Mouse (Mus musculus) B cell, adult 67 days (primary cell): ENCODE measurements around the gene Krtap22-2. TPM values are rescaled to one million over a fixed set of nuclear protein-coding genes. Genes with fewer than 3 reads are reported as not detected.

Source experiments
- total RNA-seq, 2 experiments: library from RNA; stranded (reverse); gene quantifications; 4 replicates each; pipeline ENCODE4 v1.2.4; 2023

Krtap22-2 gene
- total RNA-seq, result not detected

DNA sequence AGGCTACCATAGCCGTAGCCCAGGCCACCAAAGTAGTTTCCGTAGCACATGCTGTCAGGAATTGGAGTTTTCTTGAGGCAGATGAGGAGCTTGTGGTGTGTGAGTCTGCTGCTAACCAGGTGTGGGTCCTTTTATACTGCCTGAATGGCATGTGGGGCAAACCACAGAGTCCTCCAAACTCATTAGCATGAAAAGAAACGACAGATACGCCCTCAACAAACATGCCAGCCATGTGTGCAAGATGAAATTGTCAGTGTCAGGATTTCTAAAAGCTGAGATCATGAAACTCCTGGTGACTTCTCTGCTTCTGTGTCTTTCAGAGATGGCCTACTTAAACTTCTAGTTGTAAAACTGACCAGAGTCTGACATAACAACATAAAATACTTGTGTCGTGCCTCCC, at the start of gene Krtap22-2:
Gene Krtap22-2, minus strand, starts transcription at position 101 of the 400 bp plus-strand sequence.

DNA sequence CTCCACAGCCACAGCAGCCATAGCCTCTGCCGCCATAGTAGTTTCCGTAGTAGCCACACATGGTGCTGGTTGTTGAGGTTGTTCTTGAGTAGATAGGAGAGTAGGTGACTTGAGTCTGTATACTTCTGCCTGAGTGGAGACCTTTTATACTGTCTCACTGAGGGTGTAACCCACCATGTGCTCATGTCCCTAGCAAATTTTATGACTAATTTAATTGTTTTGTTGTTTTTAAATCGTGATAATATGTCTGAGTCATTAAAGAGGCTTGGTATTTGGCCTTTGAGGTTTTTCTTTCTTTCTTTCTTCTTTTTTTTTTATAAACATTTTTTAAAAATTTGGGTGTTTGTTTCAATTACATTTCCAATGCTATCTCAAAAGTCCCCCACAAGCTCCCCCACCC, 37.2 kb upstream of the Krtap22-2 start, which contains the start of gene Krtap6-5:
Gene Krtap6-5, minus strand, starts transcription at position 101 of the 400 bp plus-strand sequence.

DNA sequence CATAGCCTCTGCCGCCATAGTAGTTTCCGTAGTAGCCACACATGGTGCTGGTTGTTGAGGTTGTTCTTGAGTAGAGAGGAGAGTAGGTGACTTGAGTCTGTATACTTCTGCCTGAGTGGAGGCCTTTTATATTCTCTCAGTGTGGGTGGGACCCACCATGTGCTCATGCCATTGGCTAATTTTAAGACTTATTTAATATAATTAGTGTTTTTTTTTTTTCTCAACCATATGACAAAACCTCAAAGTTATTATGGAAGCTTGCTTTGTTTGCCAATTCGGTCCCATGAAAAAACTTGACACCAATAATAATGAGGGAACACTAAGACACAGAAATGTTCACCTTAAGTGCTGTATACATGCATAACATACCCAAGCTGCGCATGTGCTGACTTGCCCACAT, 30.8 kb upstream of the Krtap22-2 start, which contains the start of gene Gm10228:
Gene Gm10228, minus strand, starts transcription at position 101 of the 400 bp plus-strand sequence.

DNA sequence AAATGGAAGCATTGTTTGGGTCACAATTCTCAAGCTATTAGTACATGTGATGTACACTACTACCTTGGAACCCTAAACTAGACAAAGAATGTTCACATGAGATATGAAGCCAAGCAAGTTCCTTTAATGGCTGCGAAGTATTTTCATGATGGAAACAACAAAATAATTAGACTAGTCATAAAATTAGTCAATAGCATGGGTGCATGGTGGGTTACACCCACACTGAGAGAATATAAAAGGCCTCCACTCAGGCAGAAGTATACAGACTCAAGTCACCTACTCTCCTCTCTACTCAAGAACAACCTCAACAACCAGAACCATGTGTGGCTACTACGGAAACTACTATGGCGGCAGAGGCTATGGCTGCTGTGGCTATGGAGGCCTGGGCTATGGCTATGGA, 20.8 kb upstream of the Krtap22-2 start, which contains the start of gene Krtap6-1:
Gene Krtap6-1, plus strand, starts transcription at position 301 of the 400 bp plus-strand sequence.

DNA sequence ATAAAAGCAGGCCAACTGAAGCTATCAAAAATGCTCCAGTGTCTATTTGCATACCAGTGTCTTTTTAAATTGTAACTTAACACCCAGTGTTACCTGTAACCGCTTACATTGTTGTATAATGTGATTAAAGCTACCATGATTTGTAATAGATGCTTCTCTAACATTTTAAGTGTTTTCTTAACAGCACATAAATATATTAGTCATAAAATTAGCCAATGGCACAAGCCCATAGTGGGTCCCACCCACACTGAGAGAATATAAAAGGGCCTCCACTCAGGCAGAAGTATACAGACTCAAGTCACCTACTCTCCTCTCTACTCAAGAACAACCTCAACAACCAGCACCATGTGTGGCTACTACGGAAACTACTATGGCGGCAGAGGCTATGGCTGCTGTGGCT, 4.4 kb upstream of the Krtap22-2 start, which contains the start of gene Gm10229:
Gene Gm10229, plus strand, starts transcription at position 301 of the 400 bp plus-strand sequence.

DNA sequence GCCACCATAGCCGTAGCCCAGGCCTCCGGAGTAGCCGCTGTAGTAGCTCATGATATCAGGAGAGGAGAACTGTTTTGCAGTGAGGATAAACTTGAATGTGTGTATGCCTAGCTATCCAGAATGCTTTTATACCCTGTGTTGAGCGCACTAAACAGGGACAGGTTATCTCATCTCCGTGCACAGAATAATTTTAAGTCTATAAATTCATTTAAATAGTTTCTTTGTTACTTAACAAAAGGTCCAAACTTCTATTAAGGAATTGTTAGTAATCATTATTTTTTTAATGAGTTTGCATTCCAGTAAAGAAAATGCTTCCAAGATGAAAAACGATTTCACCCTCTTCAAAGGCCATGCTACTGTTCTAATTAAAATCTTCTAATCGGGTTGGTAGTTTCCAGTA, 47.8 kb downstream of the Krtap22-2 start, which contains the start of gene Krtap16-3:
Gene Krtap16-3, minus strand, starts transcription at position 101 of the 400 bp plus-strand sequence.

Other genes starting within 250 kb of the Krtap22-2 start
- gene 2310057N15Rik, start 236.6 kb downstream of the Krtap22-2 start, total RNA-seq, result not detected
- gene Gm5965, start 232.9 kb downstream of the Krtap22-2 start, total RNA-seq, result not detected
- gene Gm20741, start 198.5 kb downstream of the Krtap22-2 start, total RNA-seq, result not detected
- not detected for gene Krtap15, start 190.5 kb downstream of the Krtap22-2 start, total RNA-seq
- not detected for gene Krtap14, start 184.6 kb downstream of the Krtap22-2 start, total RNA-seq
- not detected for gene Krtap19-1, start 141.3 kb downstream of the Krtap22-2 start, total RNA-seq
- not detected for gene Krtap19-2, start 136.5 kb downstream of the Krtap22-2 start, total RNA-seq
- gene Krtap19-3, start 132.7 kb downstream of the Krtap22-2 start, total RNA-seq, result not detected
- gene Krtap19-4, start 125.7 kb downstream of the Krtap22-2 start, total RNA-seq, result not detected
- gene Krtap19-5, start 114.3 kb downstream of the Krtap22-2 start, total RNA-seq, result not detected
- gene Krtap19-9b, start 78.5 kb downstream of the Krtap22-2 start, total RNA-seq, result not detected
- not detected for gene Krtap16-3, start 47.9 kb downstream of the Krtap22-2 start, total RNA-seq
- gene Gm10229, start 4.5 kb upstream of the Krtap22-2 start, total RNA-seq, result not detected
- not detected for gene Krtap6-1, start 20.9 kb upstream of the Krtap22-2 start, total RNA-seq
- gene Gm10228, start 30.7 kb upstream of the Krtap22-2 start, total RNA-seq, result not detected
- not detected for gene Krtap6-5, start 37.1 kb upstream of the Krtap22-2 start, total RNA-seq
- not detected for gene 1110025L11Rik, start 53.2 kb upstream of the Krtap22-2 start, total RNA-seq
- not detected for gene Krtap6-3, start 73.3 kb upstream of the Krtap22-2 start, total RNA-seq
- not detected for gene Gm6358, start 130.1 kb upstream of the Krtap22-2 start, total RNA-seq
- not detected for gene Gm10061, start 140.3 kb upstream of the Krtap22-2 start, total RNA-seq
- not detected for gene Gm9789, start 147.2 kb upstream of the Krtap22-2 start, total RNA-seq
- not detected for gene Gm7735, start 158.7 kb upstream of the Krtap22-2 start, total RNA-seq
- gene 1110057P08Rik, start 164.0 kb upstream of the Krtap22-2 start, total RNA-seq, result not detected
- gene Krtap20-2, start 195.1 kb upstream of the Krtap22-2 start, total RNA-seq, result not detected